Mouse (Mus musculus) heart, postnatal 25 days (tissue): ENCODE measurements around the gene Pde3a. TPM values are rescaled to one million over a fixed set of nuclear protein-coding genes. Genes with fewer than 3 reads are reported as not detected.
"Not testable (repeated sequence)": the region's sequence is repeated elsewhere in the genome, so short reads cannot be mapped to it uniquely, and the experiment has no call there.

Source experiments
- DNase-seq: peaks from one replicate; pipeline ENCODE4 v3.0.0; 2022; ENCODE audit warnings: low spot score
- intact Hi-C: fragments of 180-260 bp; cut with DNase I; formaldehyde crosslinking; loops from one replicate; pipeline ENCODE4 v1.15.1; 2025
- total RNA-seq, 2 experiments: library from RNA; stranded (reverse); gene quantifications; 2 replicates each; pipeline ENCODE4 v1.2.3; 2021

Gene Pde3a
- total RNA-seq, 2 experiments from 2014 or later: 54.3 to 54.9 TPM

DNA sequence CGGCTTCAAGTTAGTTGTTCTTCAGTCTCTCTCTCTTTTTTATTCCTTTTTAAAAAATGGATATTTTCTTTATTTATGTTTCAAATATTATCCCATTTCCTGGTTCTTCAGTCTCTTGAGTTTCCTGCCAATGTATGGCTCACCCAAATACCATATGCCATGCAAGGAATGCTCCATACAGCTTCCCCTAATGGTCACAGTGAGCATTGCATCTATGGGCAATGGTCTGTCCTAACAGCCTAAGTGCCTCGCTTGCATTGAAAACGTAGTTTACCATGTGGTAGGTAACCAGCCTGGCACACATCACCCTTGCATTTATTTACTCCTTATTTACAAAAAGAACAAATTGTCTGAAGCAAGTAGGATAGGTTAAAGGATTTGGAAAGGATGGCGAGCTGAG lies 64.0 kb downstream of the Pde3a start:
- intact Hi-C loops: loop anchor here (10.0 kb wide), 1 partner anchor 388 kb away; no protein-coding TSS in a partner anchor
- no peak for DNase-seq

DNA sequence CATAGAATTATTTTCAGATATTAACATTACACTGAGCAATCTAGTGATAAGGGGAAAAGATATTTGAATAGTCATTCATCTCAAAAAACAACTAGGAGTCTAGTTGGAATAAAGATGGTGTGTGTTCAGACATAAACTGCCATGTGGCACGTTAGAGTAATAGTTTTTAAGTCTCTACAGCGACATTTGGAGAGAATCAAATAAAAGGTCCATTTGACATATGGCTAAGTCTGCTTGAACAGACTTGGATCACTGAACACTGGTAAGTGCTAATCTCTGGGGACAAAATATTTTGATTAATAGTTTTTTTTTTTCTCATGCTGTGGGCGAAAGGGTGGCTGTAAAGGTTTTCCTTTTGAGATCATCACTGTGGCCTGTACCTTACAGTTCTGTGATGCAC lies 69.4 kb downstream of the Pde3a start:
- intact Hi-C loops: loop anchor here (10.0 kb wide), 1 partner anchor 394 kb away; no protein-coding TSS in a partner anchor
- DNase-seq: no peak

DNA sequence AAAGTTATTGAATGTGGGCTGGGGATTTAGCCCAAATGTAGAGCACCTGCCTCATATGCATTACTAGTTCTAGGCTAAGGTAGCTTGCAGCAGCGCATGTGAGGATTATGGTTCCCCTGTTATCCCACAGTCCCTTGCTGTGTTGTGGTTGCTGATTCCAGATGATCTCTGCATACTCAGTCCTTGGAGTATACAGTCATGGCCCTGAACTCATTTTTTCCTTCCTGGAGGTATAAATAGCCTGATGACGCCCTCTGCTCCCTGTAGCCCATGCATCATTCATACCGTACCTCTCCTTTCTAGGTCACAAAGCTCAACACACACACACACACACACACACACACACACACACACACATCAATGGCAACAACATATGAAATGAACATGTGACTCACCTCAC lies 72.2 kb downstream of the Pde3a start:
- intact Hi-C loops: no loop called here
- DNase-seq: no peak

DNA sequence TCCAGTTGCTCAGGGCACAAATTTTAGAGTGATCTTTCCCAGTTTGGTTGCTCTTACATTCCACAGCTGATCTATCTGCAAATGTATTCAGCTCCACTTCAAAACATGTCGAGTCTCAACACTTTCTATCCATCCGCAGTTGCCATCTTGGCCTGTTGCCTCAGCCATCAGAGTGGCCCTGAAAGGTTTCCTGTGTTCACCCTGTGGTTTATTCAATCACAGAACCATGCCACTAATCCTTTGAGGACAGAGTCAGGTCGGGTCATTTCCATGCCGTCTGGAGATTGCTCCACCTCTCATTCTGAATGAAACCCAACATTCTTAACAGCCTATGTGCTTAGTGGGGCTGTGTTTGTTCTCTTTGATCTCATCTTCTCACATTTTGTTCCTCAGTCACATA lies 73.9 kb downstream of the Pde3a start:
- DNase-seq: no peak
- intact Hi-C loops: no loop called here

DNA sequence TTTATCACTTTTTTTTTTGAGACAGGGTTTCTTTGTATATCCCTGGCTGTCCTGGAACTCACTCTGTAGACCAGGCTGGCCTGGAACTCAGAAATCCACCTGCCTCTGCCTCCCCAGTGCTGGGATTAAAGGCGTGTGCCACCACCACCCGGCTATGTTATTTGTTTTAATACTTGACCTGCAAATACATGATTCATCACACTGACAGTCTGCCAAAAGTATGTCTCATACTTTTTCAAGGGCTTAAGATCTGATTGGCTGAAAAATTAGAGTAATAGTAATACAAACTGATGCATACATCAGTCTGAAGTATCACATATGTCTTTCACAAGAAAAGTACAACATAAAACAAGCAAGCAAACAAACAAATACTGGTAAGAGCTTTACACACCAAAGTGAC lies 78.1 kb downstream of the Pde3a start:
- DNase-seq, intact Hi-C loops: not testable (repeated sequence)

DNA sequence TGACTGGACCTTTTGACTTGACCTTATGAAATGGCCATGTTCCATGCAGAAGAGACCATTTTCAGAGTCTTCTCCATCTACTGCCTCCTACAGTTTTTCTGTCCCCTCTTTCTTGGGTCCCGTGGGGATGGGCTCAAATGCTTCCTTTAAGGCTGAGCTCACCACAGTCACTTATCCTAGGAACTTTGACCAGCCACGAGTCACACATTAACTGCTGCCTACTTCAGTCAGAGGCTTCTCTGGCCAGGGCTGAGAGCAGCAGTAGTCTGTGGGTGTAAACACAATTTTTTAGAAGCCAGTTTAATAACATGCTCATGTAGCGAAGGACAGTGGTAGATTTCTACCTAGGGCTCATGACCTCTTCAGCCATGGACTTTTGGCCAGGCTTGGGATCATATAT lies 79.0 kb downstream of the Pde3a start:
- DNase-seq: no peak
- intact Hi-C loops: no loop called here

DNA sequence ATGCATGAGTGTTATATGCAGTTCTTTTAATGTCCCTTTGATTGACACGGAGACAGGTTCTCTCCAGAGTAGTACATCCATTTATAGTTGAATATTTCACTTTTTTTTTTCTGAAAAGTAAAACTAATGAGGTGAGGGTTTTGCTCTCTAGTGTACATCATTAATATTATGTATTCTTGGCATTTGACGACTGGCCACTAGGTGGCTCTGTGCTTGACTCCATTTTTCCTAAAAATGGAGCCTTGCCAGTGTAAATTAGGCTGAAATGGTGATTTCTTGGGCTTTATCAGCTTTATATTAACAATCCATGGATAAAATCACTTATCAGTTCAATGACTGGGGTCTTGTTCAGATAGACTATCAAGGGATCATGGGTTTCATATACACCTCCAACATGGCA lies 82.4 kb downstream of the Pde3a start:
- no peak for DNase-seq
- intact Hi-C loops: no loop called here

DNA sequence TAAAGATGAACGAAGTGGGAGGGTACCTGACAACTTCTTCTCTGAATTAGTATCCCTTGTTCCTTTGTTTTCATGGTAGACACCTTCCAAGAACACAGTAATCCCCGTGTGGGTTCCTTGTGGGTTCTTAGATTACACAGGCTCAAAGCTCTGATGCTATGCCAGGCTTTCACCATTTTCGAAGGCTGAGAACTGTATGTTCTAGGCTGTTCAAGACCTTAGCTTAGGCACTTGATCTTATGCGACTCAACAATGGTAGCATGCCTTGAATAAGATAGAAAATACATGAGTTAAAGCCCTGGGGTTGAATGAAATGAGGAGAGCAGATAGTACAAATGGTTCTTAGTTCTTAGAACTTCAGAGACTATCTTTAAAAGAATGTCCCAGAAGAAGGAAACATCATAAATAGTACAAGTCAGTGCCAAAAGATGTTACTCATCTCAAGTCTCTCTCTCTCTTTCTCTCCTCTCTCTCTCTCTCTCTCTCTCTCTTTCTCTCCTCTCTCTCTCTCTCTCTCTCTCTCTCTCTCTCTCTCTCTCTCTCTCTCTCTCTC lies 83.6 kb downstream of the Pde3a start:
- intact Hi-C loops: no loop called here

DNA sequence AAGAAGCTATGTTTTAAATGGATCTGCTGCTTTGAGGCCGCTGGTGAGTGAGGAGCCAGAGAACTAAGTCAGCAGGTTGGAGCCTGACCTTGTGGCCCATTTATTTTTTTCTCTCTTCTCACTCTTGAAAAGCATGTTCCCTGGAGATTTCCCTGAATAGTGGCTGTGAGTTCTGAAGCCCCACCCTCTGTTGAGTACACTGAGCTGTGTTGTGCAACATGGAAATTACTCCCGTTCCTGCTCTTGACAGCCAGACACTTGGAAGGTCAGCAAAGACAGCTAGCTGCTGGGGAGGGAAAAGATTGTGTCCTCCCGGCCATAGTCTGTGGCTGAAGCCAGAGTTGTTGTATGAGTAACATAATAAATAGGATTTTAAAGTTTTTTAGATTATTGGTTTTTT lies 84.2 kb downstream of the Pde3a start:
- intact Hi-C loops: no loop called here
- DNase-seq: peak; percentile 69

More for the DNA sequence above, 83.6 kb downstream of the Pde3a start:
- no peak for DNase-seq

DNA sequence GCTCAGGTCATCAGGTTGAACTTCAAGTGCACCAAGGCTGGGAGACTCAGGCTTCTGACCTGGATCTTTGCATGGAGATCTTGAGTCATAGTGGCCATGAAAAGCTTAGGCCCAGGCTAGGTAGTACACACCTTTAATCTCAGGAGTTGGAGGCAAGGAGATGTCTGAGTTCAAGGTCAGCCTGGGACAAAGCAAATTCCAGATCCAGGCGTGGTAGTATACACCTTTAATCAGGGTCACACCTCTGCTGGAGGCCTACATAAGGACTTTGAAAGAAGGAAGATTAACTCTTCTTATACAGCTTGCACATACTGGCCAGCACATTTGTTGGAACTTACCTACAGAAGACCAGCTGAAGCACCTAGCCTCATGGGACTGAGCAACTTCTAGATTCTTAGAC lies 86.8 kb downstream of the Pde3a start:
- no peak for DNase-seq
- intact Hi-C loops: loop anchor here (5.0 kb wide), 1 partner anchor 111 kb away; no protein-coding TSS in a partner anchor

DNA sequence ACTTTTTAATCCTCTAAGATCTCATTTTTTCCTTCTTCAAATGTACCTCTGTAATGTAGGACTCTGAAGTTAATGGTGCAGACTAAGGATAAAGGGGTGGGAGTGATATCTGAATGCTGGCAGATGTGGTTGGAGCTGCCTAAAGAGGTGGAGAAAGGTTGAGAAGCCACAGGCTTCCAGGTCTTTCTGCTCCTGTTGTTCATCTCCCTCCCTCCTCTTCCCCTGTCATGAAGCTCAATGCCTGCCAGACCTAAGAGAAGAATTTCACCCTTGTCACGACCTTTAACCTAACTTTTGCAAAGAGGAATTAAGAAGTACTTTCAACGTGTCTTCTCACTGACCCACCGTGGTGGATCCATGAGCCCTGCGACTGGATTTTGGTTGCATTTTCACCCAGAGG lies 87.4 kb downstream of the Pde3a start:
- no peak for DNase-seq
- intact Hi-C loops: loop anchor here (5.0 kb wide), 1 partner anchor 111 kb away; no protein-coding TSS in a partner anchor

DNA sequence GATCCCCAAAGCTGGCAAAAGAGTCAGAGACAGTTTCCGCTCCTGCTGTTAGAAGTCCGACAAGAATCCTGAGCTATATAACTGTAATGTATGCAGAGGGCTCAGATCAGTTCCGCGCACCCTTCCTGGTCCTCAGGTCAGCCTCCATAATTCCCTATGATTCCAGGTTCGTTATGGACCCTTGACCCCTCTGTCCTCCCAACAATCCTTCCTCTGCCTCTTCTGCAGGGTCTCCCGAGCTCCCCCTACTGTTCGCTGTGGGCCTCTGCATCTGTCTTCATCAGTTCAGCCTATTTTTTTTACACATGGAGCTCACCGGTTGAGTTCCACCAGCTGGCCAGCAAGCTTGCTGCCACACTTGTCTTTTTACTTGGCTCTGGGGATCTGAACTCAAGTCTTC lies 88.6 kb downstream of the Pde3a start:
- intact Hi-C loops: loop anchor here (5.0 kb wide), 1 partner anchor 110 kb away; no protein-coding TSS in a partner anchor
- DNase-seq: no peak

DNA sequence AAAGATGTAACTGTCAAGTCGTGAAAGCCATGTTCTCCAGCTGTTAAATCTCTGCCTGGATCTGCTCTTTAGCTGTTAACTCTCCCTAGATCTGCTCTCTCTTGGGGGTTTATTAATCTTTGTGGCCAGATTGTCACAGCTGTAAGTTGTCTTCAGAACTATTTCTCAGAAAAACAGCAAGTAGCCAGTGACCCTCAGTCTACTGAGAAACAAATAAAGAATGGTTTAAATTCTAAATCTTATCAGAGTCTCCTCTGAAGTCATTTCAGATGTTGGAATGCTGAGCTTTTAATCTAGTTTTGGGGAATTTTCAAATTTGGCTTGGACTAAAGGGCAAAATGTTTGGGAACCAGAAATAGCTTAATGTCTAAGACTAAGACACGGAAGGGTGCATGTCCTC lies 92.3 kb downstream of the Pde3a start:
- intact Hi-C loops: no loop called here
- no peak for DNase-seq

DNA sequence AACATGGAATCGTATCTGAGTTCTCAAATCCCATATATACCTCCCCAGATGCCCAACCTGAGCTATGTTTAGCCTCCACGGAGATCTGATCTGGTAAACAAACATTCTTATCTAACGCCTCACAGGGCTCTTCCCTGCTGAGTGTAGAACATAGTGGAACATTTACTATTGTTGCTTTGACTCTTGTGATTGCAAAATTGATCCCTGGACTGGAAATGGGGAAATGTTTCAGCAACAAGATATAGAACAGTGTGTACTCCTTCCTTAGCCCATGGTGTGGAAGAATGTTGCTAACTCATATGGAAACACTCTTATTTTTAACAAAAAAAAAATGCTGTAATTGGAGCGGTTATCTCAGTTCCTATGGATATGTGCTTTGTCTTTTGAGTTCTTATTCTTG lies 98.8 kb downstream of the Pde3a start:
- intact Hi-C loops: no loop called here

DNA sequence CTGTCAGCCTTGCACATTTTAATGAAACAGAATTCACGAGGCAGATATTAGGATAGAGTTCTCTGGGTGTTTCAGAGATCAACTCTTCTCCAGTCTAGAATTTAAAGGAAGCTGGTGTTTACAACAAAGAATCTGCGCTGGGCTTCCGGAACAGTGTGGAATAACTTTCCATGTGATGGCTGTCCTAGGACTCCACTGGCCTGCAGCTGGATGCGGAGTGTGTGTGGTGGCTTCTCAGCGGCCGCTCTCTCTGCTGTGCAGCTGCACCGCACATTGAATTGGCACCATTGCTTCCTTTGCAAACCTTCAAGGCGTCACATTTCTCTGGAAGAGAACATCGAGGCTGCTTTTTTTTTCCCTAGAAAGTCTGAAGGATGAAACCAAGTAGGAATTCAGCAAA lies 99.5 kb downstream of the Pde3a start:
- no peak for DNase-seq
- intact Hi-C loops: no loop called here

More for the DNA sequence above, 98.8 kb downstream of the Pde3a start:
- no peak for DNase-seq

DNA sequence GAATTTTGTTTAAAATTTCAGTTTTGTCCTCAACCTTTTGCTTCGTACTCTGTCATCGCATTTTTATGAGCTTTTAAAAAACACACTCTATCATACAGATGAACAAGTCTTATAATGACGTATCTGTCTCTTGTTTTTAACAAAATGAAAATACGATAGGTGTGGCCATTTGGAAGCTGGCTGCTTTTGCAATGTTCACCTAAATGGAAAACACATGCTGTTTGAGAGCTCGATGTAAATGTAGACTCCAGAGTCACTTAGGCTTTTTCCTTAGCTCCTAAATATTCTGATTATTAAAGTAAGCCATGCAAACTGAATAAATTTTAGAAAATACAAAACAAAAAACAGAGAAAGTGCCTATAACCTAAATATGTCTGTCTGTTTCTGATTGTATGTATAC lies 101.2 kb downstream of the Pde3a start:
- no peak for DNase-seq
- intact Hi-C loops: no loop called here

DNA sequence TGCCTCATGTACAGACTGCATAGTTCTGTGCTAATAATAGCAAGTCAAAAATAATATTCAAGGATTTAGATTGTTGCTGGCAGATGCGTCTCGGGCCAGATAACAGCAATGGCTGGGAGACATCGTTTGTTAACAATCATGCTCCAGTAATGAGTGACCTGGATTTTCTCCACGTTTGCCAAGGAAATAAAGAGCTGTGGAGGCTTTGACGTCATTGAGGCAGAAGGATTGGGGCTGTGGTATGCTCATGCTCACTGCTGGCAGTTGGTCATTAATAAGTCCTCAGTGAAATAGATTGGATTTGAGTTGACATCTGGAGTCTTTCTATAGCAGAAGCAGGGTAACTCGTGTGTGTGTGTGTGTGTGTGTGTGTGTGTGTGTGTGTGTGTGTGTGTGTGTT lies 103.2 kb downstream of the Pde3a start:
- intact Hi-C loops: no loop called here
- no peak for DNase-seq

DNA sequence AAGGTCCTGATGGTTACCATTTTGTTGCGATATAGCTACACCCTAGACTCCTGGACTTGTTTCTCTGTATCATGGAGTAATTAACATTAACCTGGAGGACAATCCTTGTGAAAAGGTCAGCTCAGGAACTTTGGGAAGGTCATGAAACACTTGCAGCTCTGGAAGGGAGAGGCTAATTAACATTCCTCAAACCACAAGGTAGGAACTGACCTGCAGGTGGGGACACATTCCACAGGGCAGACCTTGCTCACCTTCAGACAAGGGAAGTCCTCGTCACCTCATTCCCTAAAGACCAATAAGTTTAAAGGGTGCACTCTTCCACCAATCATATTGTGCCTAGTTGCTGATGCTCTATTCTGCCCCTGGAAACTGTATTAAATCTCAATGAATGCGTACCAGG lies 114.6 kb downstream of the Pde3a start:
- intact Hi-C loops: no loop called here
- no peak for DNase-seq

DNA sequence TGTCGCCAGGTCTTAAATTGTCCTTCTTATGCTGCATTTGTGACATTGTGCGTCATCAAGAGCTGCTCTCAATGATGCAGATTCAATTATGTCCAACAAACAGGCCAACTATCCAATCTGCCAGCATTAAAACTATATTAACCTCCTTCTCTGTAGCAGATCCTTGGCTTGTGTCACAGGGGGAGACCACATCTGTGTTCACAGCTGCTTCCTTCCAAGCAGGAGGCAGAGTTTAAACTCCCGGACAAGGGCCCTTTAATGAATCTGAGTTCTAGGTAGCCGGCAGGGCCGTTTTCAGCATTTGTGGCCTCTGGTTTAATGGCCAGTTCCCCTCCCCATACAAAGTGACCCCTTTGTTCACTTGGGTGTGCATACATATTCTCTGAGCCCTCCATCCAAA lies 118.0 kb downstream of the Pde3a start:
- DNase-seq: no peak
- intact Hi-C loops: no loop called here

DNA sequence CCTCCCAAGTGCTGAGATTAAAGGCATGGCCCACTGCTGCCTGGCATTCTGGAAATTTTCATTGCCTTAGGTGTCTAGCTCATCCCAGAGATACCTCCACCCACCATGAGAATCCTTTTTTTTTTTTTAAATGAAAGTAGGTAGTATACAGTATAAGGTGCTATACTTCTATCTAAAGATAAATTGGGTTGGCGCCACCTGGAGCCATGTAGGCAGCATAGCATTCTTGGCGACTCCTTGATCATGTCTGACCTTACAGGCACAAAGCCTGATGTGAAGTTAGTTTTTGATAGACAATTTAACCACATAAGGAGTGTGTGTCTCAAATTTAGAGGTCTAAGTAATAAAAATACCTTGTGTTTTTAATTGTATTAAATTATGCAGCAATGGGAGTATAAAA lies 123.6 kb downstream of the Pde3a start:
- intact Hi-C loops: no loop called here
- no peak for DNase-seq

DNA sequence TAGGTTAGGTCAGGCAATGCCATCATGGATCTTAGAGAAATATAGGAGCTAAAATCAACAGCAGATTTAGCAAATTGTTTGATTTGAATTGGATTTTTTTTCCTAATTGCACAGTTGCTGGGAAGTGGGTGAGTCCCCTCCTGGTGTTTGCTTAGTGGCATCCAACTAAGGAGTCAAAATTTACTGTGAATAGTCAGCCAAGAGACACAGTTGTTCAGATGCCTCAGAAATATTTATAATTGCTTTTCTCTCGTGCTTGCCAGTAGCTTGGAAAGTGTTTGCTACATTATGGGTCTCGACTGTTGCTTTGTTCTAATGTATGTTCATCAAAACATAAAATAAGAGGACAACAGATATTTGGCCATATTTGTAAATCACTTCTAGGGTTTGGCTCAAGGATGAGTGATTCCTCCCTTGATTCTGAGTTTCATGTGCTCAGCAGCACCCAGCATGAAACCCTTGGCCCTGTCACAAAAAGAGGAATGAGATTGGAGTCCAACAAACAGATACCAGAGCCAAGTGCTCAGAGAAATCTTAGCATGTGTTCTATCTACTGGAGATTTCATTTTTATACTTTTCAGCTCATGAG lies 125.5 kb downstream of the Pde3a start:
- no peak for DNase-seq

DNA sequence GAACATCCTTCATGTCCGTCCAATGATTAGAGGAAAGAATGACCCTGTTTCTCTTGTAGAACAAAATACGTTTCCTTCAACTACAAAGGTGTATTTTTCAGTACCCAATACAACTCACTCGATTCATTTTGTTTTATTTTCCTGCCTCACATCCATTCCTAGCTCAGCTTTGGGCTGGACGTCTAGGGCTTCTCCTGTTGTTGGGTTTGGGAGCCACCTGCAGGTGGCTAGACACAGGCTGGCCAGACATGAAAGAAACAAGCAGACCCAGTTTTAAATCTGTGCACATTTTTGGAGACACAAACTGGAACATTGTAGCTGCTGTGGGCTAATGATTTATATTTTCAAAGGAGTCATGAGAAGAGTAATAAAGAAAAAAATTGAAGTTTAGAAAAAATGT lies 126.1 kb downstream of the Pde3a start:
- no peak for DNase-seq
- intact Hi-C loops: no loop called here

More for the DNA sequence above, 125.5 kb downstream of the Pde3a start:
- intact Hi-C loops: no loop called here
